Mouse (Mus musculus): ENCODE data around the gene Lhfpl2.

Gene Lhfpl2

DNA sequence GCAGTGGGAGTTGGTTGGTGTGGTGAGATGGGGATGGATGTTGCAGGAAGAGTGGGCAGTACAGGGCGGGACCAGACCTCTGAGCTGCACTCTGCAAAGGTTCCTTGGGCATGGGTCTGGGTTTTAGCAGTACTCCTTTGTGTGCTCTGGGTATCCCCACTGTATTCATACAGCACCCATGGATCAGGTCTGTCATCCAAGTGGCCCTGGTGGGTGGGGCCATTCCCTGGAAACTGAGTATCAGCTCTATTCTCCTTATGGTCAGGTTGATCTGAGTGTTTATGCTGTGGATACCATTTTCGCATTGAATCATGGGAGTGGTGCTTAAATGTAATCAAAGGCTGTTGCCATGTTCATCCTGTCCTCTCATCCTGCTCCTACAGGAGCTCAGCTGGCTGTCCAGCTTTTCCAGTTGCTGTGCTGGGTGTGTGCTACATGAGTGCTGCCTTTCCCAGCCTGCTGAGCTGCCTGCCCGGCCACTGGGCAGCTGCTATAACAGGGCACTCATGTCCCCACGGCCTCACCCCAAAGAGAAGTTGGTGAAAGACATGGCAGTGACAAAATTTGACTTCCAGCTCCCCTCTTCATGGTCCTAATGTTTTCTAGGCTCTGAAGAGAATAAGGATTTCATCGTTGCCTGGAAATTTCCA lies 9.2 kb downstream of the Lhfpl2 start:
- DNase-seq (ENCODE audit: low spot score in 2 of 2), result no peak

- DNase-seq (ENCODE audit: low spot score in 2 of 2), result no peak
Observed at GRCm38 (mm10) chr13:94068308-94068707, 10.7 kb downstream of the Lhfpl2 start.

DNA sequence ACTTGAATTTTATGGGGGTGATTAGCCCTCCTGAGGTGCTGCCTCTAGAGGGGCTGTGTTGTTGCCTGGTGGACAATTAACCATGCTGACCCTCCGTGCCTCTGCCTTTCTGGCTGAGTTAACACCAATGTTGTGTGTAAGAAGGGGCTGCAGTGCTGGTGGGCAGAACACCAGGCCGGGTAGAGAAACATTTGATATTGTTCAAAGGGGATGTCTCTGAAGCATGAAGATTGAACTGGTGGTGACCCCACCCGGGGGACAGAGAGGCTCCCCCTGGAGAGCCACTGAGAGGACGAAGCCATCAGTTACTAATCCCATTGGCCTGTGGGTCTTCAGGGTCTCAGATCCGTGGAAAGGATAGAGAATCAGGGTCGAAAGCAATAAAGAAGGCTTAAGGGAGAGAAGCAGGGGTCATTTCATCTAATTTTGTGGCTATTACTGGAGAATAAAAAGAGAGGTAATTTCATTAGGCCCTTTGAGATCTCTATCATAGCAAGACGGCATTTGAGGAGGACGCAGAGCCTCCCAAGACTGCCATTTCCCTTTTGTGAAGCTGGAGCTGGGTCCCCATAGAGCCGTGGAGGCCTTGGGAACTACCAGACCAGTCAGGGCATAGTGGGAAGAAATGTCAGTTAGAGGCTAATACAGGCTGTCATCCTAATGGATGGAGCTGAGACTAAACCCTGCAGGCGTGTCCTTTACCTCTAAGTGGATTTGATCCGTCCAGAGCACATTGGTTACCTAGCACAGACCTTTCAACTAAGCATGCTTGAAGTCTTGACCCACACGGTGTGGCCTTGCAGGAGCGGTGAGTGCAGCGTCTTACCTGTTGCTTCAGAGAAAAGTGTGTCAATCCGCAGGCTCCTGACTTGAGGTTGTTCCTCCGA lies 12.1 kb downstream of the Lhfpl2 start:
- no peak for DNase-seq (ENCODE audit: low spot score in 2 of 2)

GRCm38 (mm10) chr13:94070308-94070619 lies 12.7 kb downstream of the Lhfpl2 start:
- DNase-seq (ENCODE audit: low spot score in 2 of 2), result no peak

- no peak for DNase-seq (ENCODE audit: low spot score in 2 of 2)
Observed at GRCm38 (mm10) chr13:94070927-94071326, 13.3 kb downstream of the Lhfpl2 start.

DNA sequence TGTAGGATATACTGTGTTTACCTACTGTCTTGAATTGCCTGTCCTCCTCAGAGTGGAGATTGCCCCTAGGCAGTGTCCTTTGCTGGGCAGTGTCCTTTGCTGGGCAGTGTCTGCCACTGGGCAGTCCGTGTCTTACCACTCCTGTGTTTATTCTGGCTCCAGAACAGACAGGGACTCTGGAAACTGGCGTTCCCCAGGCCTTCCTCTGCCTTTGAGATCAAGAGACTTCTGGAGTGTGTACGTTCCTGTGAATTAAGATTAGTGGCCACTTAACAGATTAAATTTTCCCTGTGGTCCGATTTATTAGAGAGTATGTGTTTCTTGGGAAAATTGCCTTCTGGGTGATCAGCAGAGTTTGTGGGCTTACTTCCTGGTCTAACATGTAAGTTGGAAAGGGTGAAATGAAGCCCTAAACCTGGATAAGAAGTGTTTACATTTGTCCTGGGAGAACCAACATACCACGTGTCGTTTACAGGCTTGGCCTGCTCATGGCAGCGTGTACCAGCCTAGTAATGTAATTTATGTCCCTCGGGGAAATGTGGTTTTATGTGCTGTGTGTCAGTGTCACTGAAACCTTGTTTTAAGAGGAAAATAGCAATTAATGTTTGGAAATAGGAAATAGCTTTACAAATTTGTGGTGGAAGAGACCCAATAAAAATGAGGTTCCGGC lies 15.6 kb downstream of the Lhfpl2 start:
- DNase-seq (ENCODE audit: low spot score in 2 of 2), result no peak

GRCm38 (mm10) chr13:94073716-94074115 lies 16.1 kb downstream of the Lhfpl2 start:
- no peak for DNase-seq (ENCODE audit: low spot score in 2 of 2)

DNA sequence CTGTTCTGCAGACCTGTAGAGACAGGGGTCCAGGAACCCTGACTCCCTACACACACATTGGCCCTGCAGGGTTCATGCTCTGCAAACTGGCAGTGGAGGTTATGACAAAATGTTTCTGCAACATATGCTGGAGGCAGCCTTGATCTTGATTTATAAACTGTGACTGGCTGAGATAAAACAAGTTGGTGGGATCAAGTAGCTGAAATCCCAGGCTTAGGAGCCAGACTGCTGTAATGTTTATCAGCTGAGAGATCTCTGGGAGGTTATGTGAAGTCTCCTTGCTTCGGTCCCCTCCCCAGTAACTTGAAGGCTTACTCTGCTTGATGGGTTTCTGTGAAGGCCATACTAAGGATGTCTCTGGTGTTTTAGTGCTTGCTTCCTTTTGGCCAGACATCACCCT lies 17.6 kb downstream of the Lhfpl2 start:
- DNase-seq (ENCODE audit: low spot score in 2 of 2), result no peak

- no peak for DNase-seq (ENCODE audit: low spot score in 2 of 2)
Observed at GRCm38 (mm10) chr13:94077136-94078018, 19.8 kb downstream of the Lhfpl2 start.

- DNase-seq (ENCODE audit: low spot score in 2 of 2), result no peak
Observed at GRCm38 (mm10) chr13:94083196-94083595, 25.6 kb downstream of the Lhfpl2 start.

DNA sequence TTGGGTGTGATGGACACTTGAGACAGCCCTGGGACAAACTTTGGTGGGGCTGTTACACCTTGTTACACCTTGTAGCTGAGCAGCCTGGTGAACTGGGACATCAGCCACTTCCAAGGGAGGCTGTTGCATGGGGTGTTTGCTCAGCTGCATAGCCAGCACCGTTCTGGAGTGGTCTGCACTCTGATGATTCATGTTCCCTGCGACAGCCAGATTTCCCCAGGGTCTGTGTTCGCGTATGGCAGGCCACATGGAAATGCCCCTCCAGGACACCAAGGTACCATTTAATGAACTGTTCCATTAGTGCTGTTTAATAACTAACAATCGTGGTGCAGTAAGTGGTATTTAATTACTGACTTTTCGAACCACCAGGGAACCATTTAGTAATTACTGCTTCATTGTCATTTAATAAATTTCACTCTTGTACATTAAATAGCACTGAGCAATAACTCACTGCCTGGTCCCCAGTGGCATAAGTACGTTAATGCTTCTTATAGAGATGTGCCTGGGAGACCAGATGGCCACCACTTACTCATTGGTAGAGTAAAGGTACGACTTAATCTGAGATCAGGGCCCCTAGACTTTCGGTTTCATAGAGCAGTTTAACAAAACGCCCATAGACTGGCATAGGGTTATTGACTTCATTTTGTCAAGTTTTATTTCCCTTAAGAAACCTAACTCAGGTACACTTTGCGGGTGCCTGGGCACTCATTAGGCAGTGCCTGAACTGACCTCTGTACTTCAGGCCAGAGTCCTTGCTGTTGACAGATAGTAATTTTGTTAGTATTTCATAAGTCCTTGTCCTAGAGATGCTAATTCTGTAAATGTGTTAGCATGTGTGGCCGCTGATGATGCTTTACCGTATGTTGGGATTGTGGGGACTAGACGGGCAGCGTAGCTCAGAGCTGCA lies 26.9 kb downstream of the Lhfpl2 start:
- DNase-seq (ENCODE audit: low spot score in 2 of 2), result no peak

- DNase-seq (ENCODE audit: low spot score in 2 of 2), result no peak
Observed at GRCm38 (mm10) chr13:94086090-94086808, 28.7 kb downstream of the Lhfpl2 start.

- no peak for DNase-seq (ENCODE audit: low spot score in 2 of 2)
Observed at GRCm38 (mm10) chr13:94087061-94087460, 29.5 kb downstream of the Lhfpl2 start.

DNA sequence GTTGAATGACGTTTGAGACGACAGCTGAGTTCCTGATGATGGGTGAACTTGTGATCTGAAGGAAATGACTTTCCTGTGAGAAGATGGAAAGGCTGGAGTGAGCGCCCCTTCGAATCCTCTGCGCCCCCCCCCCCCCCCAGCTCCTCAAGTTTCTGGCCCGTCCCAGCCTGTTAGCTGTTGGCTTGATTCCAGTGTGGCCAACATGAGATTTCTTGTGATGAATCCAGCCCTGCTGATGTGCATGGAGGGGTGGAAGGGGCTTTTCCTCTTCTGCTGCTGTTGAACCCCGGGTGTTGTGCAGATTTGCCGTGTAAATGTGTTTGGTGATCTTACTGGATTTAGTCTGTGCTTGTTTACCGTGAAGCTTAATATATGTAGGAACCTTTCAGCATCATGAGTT lies 31.2 kb downstream of the Lhfpl2 start:
- DNase-seq (ENCODE audit: low spot score in 2 of 2), result no peak

- DNase-seq (ENCODE audit: low spot score in 2 of 2), result no peak
Observed at GRCm38 (mm10) chr13:94089286-94089685, 31.7 kb downstream of the Lhfpl2 start.

- DNase-seq (ENCODE audit: low spot score in 2 of 2), result no peak
Observed at GRCm38 (mm10) chr13:94091366-94091765, 33.8 kb downstream of the Lhfpl2 start.

DNA sequence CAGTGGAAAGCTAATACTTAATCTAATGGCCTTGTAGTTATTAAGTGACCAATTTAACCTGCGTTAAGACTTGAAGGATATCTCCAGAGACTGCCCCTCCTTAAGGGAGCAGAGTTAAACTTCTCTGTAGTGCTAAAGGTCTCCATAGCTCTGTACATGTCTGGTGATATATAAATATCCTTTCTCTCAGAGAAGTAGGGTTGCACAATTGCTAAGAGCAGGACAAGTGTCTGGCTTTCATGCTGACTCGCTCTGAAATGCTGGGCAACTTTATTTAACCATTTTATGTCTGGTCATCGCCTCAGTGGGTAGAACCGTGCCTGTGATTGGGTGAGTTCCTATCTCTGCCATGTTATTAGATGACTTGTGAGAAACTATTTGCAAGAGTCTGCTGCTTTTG lies 36.6 kb downstream of the Lhfpl2 start:
- no peak for DNase-seq (ENCODE audit: low spot score in 2 of 2)

GRCm38 (mm10) chr13:94094625-94095024 lies 37.0 kb downstream of the Lhfpl2 start:
- no peak for DNase-seq (ENCODE audit: low spot score in 2 of 2)

GRCm38 (mm10) chr13:94095202-94095601 lies 37.6 kb downstream of the Lhfpl2 start:
- no peak for DNase-seq (ENCODE audit: low spot score in 2 of 2)

GRCm38 (mm10) chr13:94097667-94098066 lies 40.1 kb downstream of the Lhfpl2 start:
- DNase-seq (ENCODE audit: low spot score in 2 of 2), result no peak

Data from spleen, postnatal 4 days (tissue).